Mouse (Mus musculus) left cerebral cortex, adult 8-10 months (tissue): ENCODE measurements around the gene Fam241a. TPM values are rescaled to one million over a fixed set of nuclear protein-coding genes. Genes with fewer than 3 reads are reported as not detected.

Experiments used
- DNase-seq, 2 experiments: peaks; one replicate each; pipeline ENCODE4 v3.0.0; 2022; ENCODE audit warnings: low spot score in 2 of 2
- total RNA-seq, 4 experiments: library from RNA; stranded (reverse); gene quantifications; 2 replicates each; pipeline ENCODE4 v1.2.4; 2022

Gene Fam241a
- total RNA-seq, 4 experiments from 2014 or later = 3.3 to 3.9 (median 3.7) TPM

GRCm38 (mm10) chr3:127837154-127837865 is 58.8 kb downstream of the Fam241a start, which contains the start of gene Ap1ar:
TSS of gene Ap1ar (minus strand) at chr3:127837523.
- DNase-seq = peak; percentile 90 to 95

GRCm38 (mm10) chr3:127836798-127837153 is 59.3 kb downstream of the Fam241a start:
- peak; percentile 15 to 16 for DNase-seq

- no peak for DNase-seq
These were observed 60.5 kb downstream of the Fam241a start for GRCm38 (mm10) chr3:127835594-127835993.

GRCm38 (mm10) chr3:127834040-127834439 is 62.1 kb downstream of the Fam241a start:
- no peak for DNase-seq

- no peak for DNase-seq
These were observed 65.0 kb downstream of the Fam241a start for GRCm38 (mm10) chr3:127831079-127831478.

- DNase-seq = no peak
These were observed 65.9 kb downstream of the Fam241a start for GRCm38 (mm10) chr3:127830183-127830582.

GRCm38 (mm10) chr3:127827123-127827522 is 69.0 kb downstream of the Fam241a start:
- DNase-seq = no peak

GRCm38 (mm10) chr3:127826503-127826902 is 69.6 kb downstream of the Fam241a start:
- DNase-seq = no peak

GRCm38 (mm10) chr3:127823886-127824863 is 71.9 kb downstream of the Fam241a start:
- DNase-seq = no peak

- no peak for DNase-seq
These were observed 74.9 kb downstream of the Fam241a start for GRCm38 (mm10) chr3:127821209-127821608.

- no peak for DNase-seq
These were observed 75.7 kb downstream of the Fam241a start for GRCm38 (mm10) chr3:127820400-127820799.

Other genes with a start within 250 kb of the Fam241a start
- 1 to 10 TPM; 5.9 to 8.1 (median 7.3) TPM for gene Alpk1, start 115.8 kb downstream of the Fam241a start, total RNA-seq
- 10 to 100 TPM in 2 of 4 experiments, 1 to 10 TPM in 2; 5.6 to 10.1 (median 8.5) TPM for gene Tifa, start 106.5 kb downstream of the Fam241a start, total RNA-seq
- 10 to 100 TPM; 77.7 to 88.8 (median 82.2) TPM for gene Ap1ar, start 58.8 kb downstream of the Fam241a start, total RNA-seq